In the genomic region with DNA sequence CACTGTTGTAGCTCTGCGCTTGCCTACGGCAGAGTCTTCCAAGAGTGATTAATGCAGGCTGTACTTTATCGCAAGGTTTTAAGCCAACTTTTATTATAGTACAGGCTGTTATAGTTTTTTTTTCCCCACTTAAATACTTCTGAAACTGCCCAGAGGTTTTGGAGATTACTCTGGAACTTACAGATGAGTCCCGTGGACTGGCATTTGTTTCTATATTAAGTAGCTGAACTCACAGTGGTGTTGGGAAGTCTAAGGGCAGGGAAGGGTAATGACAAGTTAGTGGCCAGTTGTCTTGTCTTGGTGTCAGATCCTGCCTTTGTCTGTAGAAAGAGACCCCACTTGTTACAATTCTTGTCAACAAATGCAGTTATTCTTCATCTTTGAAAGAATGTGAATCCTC, we compare ENCODE assay signal across 26 mouse cellular contexts.
DNase-seq lines count a peak whose midpoint lies in the region; ATAC-seq and TF ChIP-seq lines count a peak whose summit lies in the region.
"Had no signal": no experiment of that assay in that cellular context is flagged by ENCODE, and none has a peak within 500 bp of the region (broad histone marks: within the 10 kb centered on the region; RNA-seq: fewer than 3 reads in every experiment).

No protein-coding gene starts in this region.

- DNase-seq in gastrocnemius, adult 2 months: no peak
- DNase-seq in gastrocnemius, adult 8-10 months (ENCODE audit: low spot score in 2 of 2): no peak
- DNase-seq in limb, embryonic 10.5 days (ENCODE audit: low spot score): no peak
- no peak for DNase-seq in cerebellum, postnatal 14 days
- DNase-seq: adrenal gland, postnatal 10 days; cerebellum, adult 8-10 months; cerebellum, postnatal 36 days; gastrocnemius, postnatal 14 days; kidney, adult 8-10 months; kidney, postnatal 4 days; lung, postnatal 4 days; right cerebral cortex, postnatal 4 days; thymus, postnatal 4 days had no signal

- intact Hi-C loops in gastrocnemius, adult 2 months (cut with DNase I): no loop called here

- peak overlapping the region; percentile 77 for H3K27ac ChIP-seq in gastrocnemius, adult 2 months
- no peak overlapping the region for H3K27ac ChIP-seq in limb, embryonic 12.5 days
- H3K27ac ChIP-seq in limb, embryonic 10.5 days: no peak overlapping the region
- peak overlapping the region; percentile 56 for H3K27ac ChIP-seq in heart, embryonic 16.5 days (ENCODE audit: low read length)
- no peak overlapping the region for H3K27ac ChIP-seq in hindbrain, embryonic 13.5 days
- H3K27ac ChIP-seq: forebrain, embryonic 13.5 days; hindbrain, embryonic 12.5 days; kidney, postnatal 0 days; liver, embryonic 15.5 days; lung, embryonic 15.5 days; midbrain, embryonic 12.5 days; neural tube, embryonic 13.5 days had no signal

- peak; percentile 47; the same call in 1 of the 2 replicates for ATAC-seq in limb, embryonic 12.5 days (ENCODE audit: insufficient number of reproducible peaks, insufficient read depth, low FRiP score, low TSS enrichment, low read depth)
- peak; percentile 67 for ATAC-seq in heart, embryonic 16.5 days (replicated peaks; ENCODE audit: extremely low read depth, insufficient read depth, low FRiP score)
- no peak for ATAC-seq in hindbrain, embryonic 13.5 days (ENCODE audit: low FRiP score)
- ATAC-seq: forebrain, embryonic 13.5 days; intestine, embryonic 16.5 days; Patski had no signal

- H3K4me2 ChIP-seq in limb, embryonic 12.5 days: no peak overlapping the region
- peak overlapping the region; percentile 56 for H3K4me2 ChIP-seq in heart, embryonic 16.5 days (ENCODE audit: low read depth, low read length)
- no peak overlapping the region for H3K4me2 ChIP-seq in hindbrain, embryonic 13.5 days
- H3K4me2 ChIP-seq: forebrain, embryonic 13.5 days; hindbrain, embryonic 12.5 days; liver, embryonic 15.5 days; lung, embryonic 15.5 days; midbrain, embryonic 12.5 days; neural tube, embryonic 13.5 days had no signal

- H3K36me3 ChIP-seq in limb, embryonic 12.5 days: no peaks in the 10 kb centered on the region
- no peaks in the 10 kb centered on the region for H3K36me3 ChIP-seq in limb, embryonic 10.5 days
- H3K36me3 ChIP-seq in heart, embryonic 16.5 days (ENCODE audit: control insufficient read depth, insufficient read depth): no peaks in the 10 kb centered on the region
- no peaks in the 10 kb centered on the region for H3K36me3 ChIP-seq in hindbrain, embryonic 13.5 days
- H3K36me3 ChIP-seq: hindbrain, embryonic 12.5 days; liver, embryonic 15.5 days; lung, embryonic 15.5 days; midbrain, embryonic 12.5 days; neural tube, embryonic 13.5 days had no signal

- 0 out of 2 replicates have a peak, but pooled peaks cover 3% of the 10 kb centered on the region for H3K4me1 ChIP-seq in limb, embryonic 12.5 days (replicated peaks)
- no peaks in the 10 kb centered on the region for H3K4me1 ChIP-seq in limb, embryonic 10.5 days
- H3K4me1 ChIP-seq in heart, embryonic 16.5 days (ENCODE audit: control insufficient read depth, insufficient read depth, low read length): no peaks in the 10 kb centered on the region
- no peaks in the 10 kb centered on the region for H3K4me1 ChIP-seq in hindbrain, embryonic 13.5 days (replicated peaks)
- H3K4me1 ChIP-seq: forebrain, embryonic 13.5 days; hindbrain, embryonic 12.5 days; liver, embryonic 15.5 days; lung, embryonic 15.5 days; megakaryocyte, embryonic 14.5 days; midbrain, embryonic 12.5 days; neural tube, embryonic 13.5 days had no signal

- peak overlapping the region; percentile 57 for H3K4me3 ChIP-seq in gastrocnemius, adult 2 months
- H3K4me3 ChIP-seq in limb, embryonic 12.5 days (replicated peaks): no peak overlapping the region
- no peak overlapping the region for H3K4me3 ChIP-seq in limb, embryonic 10.5 days
- H3K4me3 ChIP-seq in heart, embryonic 16.5 days (ENCODE audit: low read length): peak overlapping the region; percentile 32
- no peak overlapping the region for H3K4me3 ChIP-seq in hindbrain, embryonic 13.5 days
- H3K4me3 ChIP-seq: forebrain, embryonic 13.5 days; hindbrain, embryonic 12.5 days; liver, embryonic 15.5 days; lung, embryonic 15.5 days; megakaryocyte, embryonic 14.5 days; midbrain, embryonic 12.5 days; neural tube, embryonic 13.5 days had no signal

- H3K27me3 ChIP-seq in limb, embryonic 12.5 days: no peaks in the 10 kb centered on the region
- H3K27me3 ChIP-seq in limb, embryonic 10.5 days (ENCODE audit: low read depth, poor library complexity, severe bottlenecking): no peaks in the 10 kb centered on the region
- no peaks in the 10 kb centered on the region for H3K27me3 ChIP-seq in heart, embryonic 16.5 days (ENCODE audit: control insufficient read depth, insufficient read depth, low read length)
- no peaks in the 10 kb centered on the region for H3K27me3 ChIP-seq in hindbrain, embryonic 13.5 days
- H3K27me3 ChIP-seq: forebrain, embryonic 13.5 days; hindbrain, embryonic 12.5 days; liver, embryonic 15.5 days; lung, embryonic 15.5 days; megakaryocyte, embryonic 14.5 days; midbrain, embryonic 12.5 days; neural tube, embryonic 13.5 days; Patski had no signal

- H3K9ac ChIP-seq in limb, embryonic 12.5 days (replicated peaks): no peak overlapping the region
- 0 out of 2 replicates have a peak overlapping the region, but pooled peaks have one; percentile 21 for H3K9ac ChIP-seq in heart, embryonic 16.5 days (ENCODE audit: low read length)
- H3K9ac ChIP-seq in hindbrain, embryonic 13.5 days: no peak overlapping the region
- H3K9ac ChIP-seq: forebrain, embryonic 13.5 days; hindbrain, embryonic 12.5 days; liver, embryonic 15.5 days; lung, embryonic 15.5 days; midbrain, embryonic 12.5 days; neural tube, embryonic 13.5 days had no signal

- WGBS in limb, embryonic 12.5 days: 60% methylated on average over 4 of the region's 4 CpGs
- WGBS in limb, embryonic 10.5 days: 90% methylated on average over 4 of the region's 4 CpGs
- WGBS in heart, embryonic 16.5 days: 32% methylated on average over 4 of the region's 4 CpGs
- whole genome bisulfite sequencing in hindbrain, embryonic 13.5 days: 85% methylated on average over 4 of the region's 4 CpGs

- no peak for TF ChIP-seq CTCF in gastrocnemius, adult 2 months (IDR thresholded peaks at IDR 0.05)

- H3K9me3 ChIP-seq in limb, embryonic 12.5 days: no peaks in the 10 kb centered on the region
- no peaks in the 10 kb centered on the region for H3K9me3 ChIP-seq in limb, embryonic 10.5 days (replicated peaks)
- no peaks in the 10 kb centered on the region for H3K9me3 ChIP-seq in heart, embryonic 16.5 days (replicated peaks; ENCODE audit: control insufficient read depth, low read length)
- no peaks in the 10 kb centered on the region for H3K9me3 ChIP-seq in hindbrain, embryonic 13.5 days
- H3K9me3 ChIP-seq: forebrain, embryonic 13.5 days; hindbrain, embryonic 12.5 days; liver, embryonic 15.5 days; lung, embryonic 15.5 days; midbrain, embryonic 12.5 days; neural tube, embryonic 13.5 days had no signal

Comparison
In these comparisons a context has a peak if more than half of its experiments do, and no peak if none do; other contexts are left out.
1. H3K27ac ChIP-seq: peak in gastrocnemius, adult 2 months (single experiment) and heart, embryonic 16.5 days (single experiment); none in limb, embryonic 12.5 days (single experiment), limb, embryonic 10.5 days (single experiment) and hindbrain, embryonic 13.5 days (single experiment).
2. H3K4me3 ChIP-seq: peak in gastrocnemius, adult 2 months (single experiment) and heart, embryonic 16.5 days (single experiment); none in limb, embryonic 12.5 days (single experiment), limb, embryonic 10.5 days (single experiment) and hindbrain, embryonic 13.5 days (single experiment).